Mouse (Mus musculus) ovary, postnatal 14 days (tissue): ENCODE measurements around the gene Klf8.

Experiments used
- DNase-seq: peaks from one replicate; pipeline ENCODE4 v3.0.0; 2022; ENCODE audit warnings: low spot score

The Klf8 gene

GRCm38 (mm10) chrX:153440018-153440417 lies 202.8 kb downstream of the Klf8 start:
- no peak for DNase-seq
